ENCODE assay signal across 9 mouse cellular contexts in the genomic region with DNA sequence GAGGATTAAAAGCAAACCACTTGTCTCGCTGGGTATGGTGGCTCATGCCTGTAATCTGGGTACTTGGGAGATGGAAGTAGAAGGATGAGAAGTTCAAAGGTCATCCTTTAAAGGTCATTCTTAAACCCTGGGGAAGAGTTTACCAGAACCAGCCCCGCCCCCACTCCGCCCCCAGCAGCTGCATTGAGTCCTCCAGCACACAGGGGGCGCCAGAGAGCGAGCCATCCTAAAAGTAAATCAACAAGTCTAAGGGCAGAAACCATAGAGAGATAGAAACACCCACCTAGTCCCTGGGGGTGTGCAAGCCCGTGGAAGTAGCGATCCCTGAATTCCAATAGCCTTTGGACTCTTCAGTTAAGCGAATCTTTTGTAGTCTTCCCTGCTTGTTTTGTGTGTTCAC.
DNase-seq lines count a peak whose midpoint lies in the region; ATAC-seq and TF ChIP-seq lines count a peak whose summit lies in the region.
"Had no signal": no experiment of that assay in that cellular context is flagged by ENCODE, and none has a peak within 500 bp of the region (broad histone marks: within the 10 kb centered on the region; RNA-seq: fewer than 3 reads in every experiment).

No protein-coding gene starts in this region.

- dilution Hi-C loops in CH12.LX (cut with MboI; ENCODE audit: extremely low pct_ligation_motif_present, extremely low pct_unique_long_range_greater_than_20kb, low sequenced_read_pairs), result no loop called here

- H3K9me3 ChIP-seq in liver, embryonic 14.5 days (ENCODE audit: control insufficient read depth, low read length), result peaks cover 2% of the 10 kb centered on the region; the same call in 1 of the 2 replicates
- H3K9me3 ChIP-seq in liver, embryonic 12.5 days (replicated peaks), result 0 out of 2 replicates have a peak, but pooled peaks cover 7% of the 10 kb centered on the region
- peaks cover 11% of the 10 kb centered on the region for H3K9me3 ChIP-seq in CH12.LX (replicated peaks; ENCODE audit: low read length)

- TF ChIP-seq RAD21 in CH12.LX (IDR thresholded peaks at IDR 0.05; ENCODE audit: low read depth, low read length), result no peak

- TF ChIP-seq CTCF in liver, embryonic 14.5 days (IDR thresholded peaks at IDR 0.05; ENCODE audit: low read depth), result peak; percentile 67
- TF ChIP-seq CTCF in CH12.LX (conservative IDR thresholded peaks at IDR 0.05 in 1 of 2, IDR thresholded peaks at IDR 0.05 in 1 of 2; ENCODE audit: low read depth in 2 of 2, low read length in 2 of 2), result peak in 1 of 2 experiments; percentile 60; a peak in 2 of 4 replicates

- 59% methylated on average over 8 of the region's 8 CpGs for WGBS in liver, embryonic 14.5 days (ENCODE audit: insufficient replicate concordance)
- WGBS in liver, embryonic 12.5 days (ENCODE audit: insufficient replicate concordance), result 66% methylated on average over 8 of the region's 8 CpGs

- TF ChIP-seq POLR2A in CH12.LX (IDR thresholded peaks at IDR 0.05; ENCODE audit: low read depth, low read length), result no peak

- H3K27me3 ChIP-seq in liver, embryonic 14.5 days (ENCODE audit: control insufficient read depth, insufficient read depth, low read length), result no peaks in the 10 kb centered on the region
- no peaks in the 10 kb centered on the region for H3K27me3 ChIP-seq in liver, embryonic 12.5 days (replicated peaks)
- no peaks in the 10 kb centered on the region for H3K27me3 ChIP-seq in CH12.LX (replicated peaks)

- peak; percentile 37 for DNase-seq in adrenal gland, postnatal 14 days
- no peak for DNase-seq in adrenal gland, adult 18-20 months (ENCODE audit: low spot score in 2 of 2)
- DNase-seq in liver, embryonic 14.5 days (ENCODE audit: low read depth in 3 of 3, low spot score in 3 of 3), result no peak
- peak; percentile 20 for DNase-seq in CH12.LX (ENCODE audit: extremely low read depth)
- no peak for DNase-seq in cerebellum, postnatal 36 days
- no peak for DNase-seq in adipocyte (ENCODE audit: low spot score)
- DNase-seq: adrenal gland, postnatal 25 days had no signal

- no peak overlapping the region for H3K9ac ChIP-seq in liver, embryonic 14.5 days (replicated peaks)
- H3K9ac ChIP-seq in liver, embryonic 12.5 days, result no peak overlapping the region
- no peak overlapping the region for H3K9ac ChIP-seq in CH12.LX (ENCODE audit: insufficient read depth, low read depth)

- no peaks in the 10 kb centered on the region for H3K36me3 ChIP-seq in liver, embryonic 14.5 days (replicated peaks; ENCODE audit: control insufficient read depth, insufficient read depth, low read depth)
- H3K36me3 ChIP-seq in liver, embryonic 12.5 days, result no peaks in the 10 kb centered on the region
- H3K36me3 ChIP-seq in CH12.LX (replicated peaks in 1 of 2; ENCODE audit: control insufficient read depth in 1 of 2, insufficient read depth in 1 of 2, low read length in 1 of 2), result no peaks in the 10 kb centered on the region

- no peak for TF ChIP-seq EP300 in liver, embryonic 14.5 days (IDR thresholded peaks at IDR 0.05; ENCODE audit: low read depth)
- no peak for TF ChIP-seq EP300 in CH12.LX (IDR thresholded peaks at IDR 0.05; ENCODE audit: low read length)

- no peaks in the 10 kb centered on the region for H3K79me2 ChIP-seq in CH12.LX (replicated peaks; ENCODE audit: control insufficient read depth, extremely low read depth, insufficient read depth, poor library complexity, severe bottlenecking)

- ATAC-seq in liver, embryonic 14.5 days (ENCODE audit: insufficient read depth), result no peak
- no peak for ATAC-seq in liver, embryonic 12.5 days
- peak; percentile 57; the same call in 1 of the 2 replicates for ATAC-seq in megakaryocyte progenitor cell, adult 5-6 weeks (replicated peaks; ENCODE audit: poor library complexity)

- no peaks in the 10 kb centered on the region for H3K4me1 ChIP-seq in liver, embryonic 14.5 days (replicated peaks; ENCODE audit: control insufficient read depth in 2 of 2, insufficient read depth in 2 of 2, low read length in 1 of 2)
- no peaks in the 10 kb centered on the region for H3K4me1 ChIP-seq in liver, embryonic 12.5 days
- H3K4me1 ChIP-seq in CH12.LX (ENCODE audit: control insufficient read depth in 1 of 2, insufficient read depth in 2 of 2), result peaks cover 4 to 32% of the 10 kb centered on the region in 2 experiments

- H3K4me2 ChIP-seq in liver, embryonic 14.5 days (ENCODE audit: low read depth), result no peak overlapping the region
- H3K4me2 ChIP-seq in liver, embryonic 12.5 days, result no peak overlapping the region
- H3K4me2 ChIP-seq in CH12.LX (ENCODE audit: insufficient read depth, low read depth, poor library complexity, severe bottlenecking), result no peak overlapping the region

- no peak overlapping the region for H3K4me3 ChIP-seq in liver, embryonic 14.5 days (ENCODE audit: insufficient read depth in 1 of 2, low read depth in 2 of 2, low read length in 2 of 2)
- H3K4me3 ChIP-seq in liver, embryonic 12.5 days, result no peak overlapping the region
- H3K4me3 ChIP-seq in CH12.LX (replicated peaks in 1 of 3; ENCODE audit: low read depth in 2 of 3, low read length in 2 of 3, poor library complexity in 1 of 3), result no peak overlapping the region

- in situ Hi-C loops in CH12.LX (cut with MboI; ENCODE audit: low pct_ligation_motif_present, low pct_unique_long_range_greater_than_20kb, low sequenced_read_pairs), result no loop called here

- H3K27ac ChIP-seq in liver, embryonic 14.5 days, result no peak overlapping the region
- H3K27ac ChIP-seq in liver, embryonic 12.5 days, result no peak overlapping the region
- no peak overlapping the region for H3K27ac ChIP-seq in CH12.LX (ENCODE audit: insufficient read depth, low read depth)

TF ChIP-seq in CH12.LX, 34 proteins besides CTCF, POLR2A, EP300 and RAD21:
- TF ChIP-seq IRF4 (IDR thresholded peaks at IDR 0.05; ENCODE audit: low read depth, low read length) (no peak), MAFK (IDR thresholded peaks at IDR 0.05; ENCODE audit: insufficient replicate concordance, low read length) (no peak), MXI1 (IDR thresholded peaks at IDR 0.05; ENCODE audit: low read depth, low read length) (no peak), MAX (IDR thresholded peaks at IDR 0.05; ENCODE audit: low read length) (no peak), E2F4 (IDR thresholded peaks at IDR 0.05; ENCODE audit: insufficient replicate concordance, low read depth, low read length) (no peak), MEF2A (IDR thresholded peaks at IDR 0.05; ENCODE audit: borderline replicate concordance, low read depth, low read length) (no peak), ZKSCAN1 (IDR thresholded peaks at IDR 0.05; ENCODE audit: borderline replicate concordance, low read depth, low read length) (no peak), ZNF384 (IDR thresholded peaks at IDR 0.05; ENCODE audit: low read depth, low read length) (no peak), MAZ (IDR thresholded peaks at IDR 0.05; ENCODE audit: low read depth, low read length) (no peak), NRF1 (IDR thresholded peaks at IDR 0.05; ENCODE audit: low read depth, low read length) (no peak), MYC (IDR thresholded peaks at IDR 0.05; ENCODE audit: low read depth, low read length) (no peak), SIN3A (IDR thresholded peaks at IDR 0.05; ENCODE audit: low read length) (no peak), CHD2 (IDR thresholded peaks at IDR 0.05; ENCODE audit: low read length) (no peak), BHLHE40 (IDR thresholded peaks at IDR 0.05; ENCODE audit: low read depth, low read length) (no peak), SMC3 (IDR thresholded peaks at IDR 0.05; ENCODE audit: low read depth, low read length) (no peak), CHD1 (IDR thresholded peaks at IDR 0.05; ENCODE audit: low read depth, low read length) (no peak)

Comparison
In these comparisons a context has a peak if more than half of its experiments do, and no peak if none do; other contexts are left out.
1. DNase-seq: peak in adrenal gland, postnatal 14 days (single experiment) and CH12.LX (single experiment); none in adrenal gland, adult 18-20 months (0 of 2), liver, embryonic 14.5 days (0 of 3), cerebellum, postnatal 36 days (0 of 2) and adipocyte (single experiment).